Mouse (Mus musculus): ENCODE results near the gene Mmel1. TPM values are rescaled to one million over a fixed set of nuclear protein-coding genes. Genes with fewer than 3 reads are reported as not detected.

Mmel1 gene
- polyA plus RNA-seq, 1 experiment = 0.52 TPM

- Histone ChIP-seq H3K36me3 (ENCODE audit: control insufficient read depth, insufficient read depth) (no peaks in the 10 kb centered on the region), H3K4me2 (ENCODE audit: low read depth) (no peak overlapping the region)
- TF ChIP-seq POLR2AphosphoS2 (IDR thresholded peaks at IDR 0.05; ENCODE audit: insufficient read length, low read depth) = no peak
- TF ChIP-seq TCF12 (IDR thresholded peaks at IDR 0.05; ENCODE audit: insufficient read depth, poor library complexity, severe bottlenecking) = no peak
- no peak for TF ChIP-seq E2F4 (IDR thresholded peaks at IDR 0.05; ENCODE audit: insufficient read depth)
- no peak for TF ChIP-seq MAX (IDR thresholded peaks at IDR 0.05; ENCODE audit: low read depth)
- no peak for TF ChIP-seq POLR2A (IDR thresholded peaks at IDR 0.05; ENCODE audit: insufficient read length, low read depth)
- TF ChIP-seq TCF3 (IDR thresholded peaks at IDR 0.05; ENCODE audit: insufficient read length, low read depth) = no peak
- TF ChIP-seq MYOG (IDR thresholded peaks at IDR 0.05; ENCODE audit: control insufficient read depth in 1 of 3, insufficient read depth in 1 of 3, insufficient read length in 2 of 3, low read depth in 2 of 3) = no peak
- no peak for TF ChIP-seq SRF (IDR thresholded peaks at IDR 0.05; ENCODE audit: control insufficient read depth, insufficient read length, low read depth)
- no peak for TF ChIP-seq MYOD1 (IDR thresholded peaks at IDR 0.05; ENCODE audit: control insufficient read depth in 1 of 3, insufficient read length in 2 of 3, low read depth in 2 of 3)
- no peak for TF ChIP-seq USF1 (IDR thresholded peaks at IDR 0.05; ENCODE audit: low read depth)
- no peak for TF ChIP-seq REST (IDR thresholded peaks at IDR 0.05; ENCODE audit: insufficient read depth, insufficient read length)
- TF ChIP-seq CEBPB (IDR thresholded peaks at IDR 0.05; ENCODE audit: insufficient read depth, poor library complexity, severe bottlenecking) = no peak
Measured at GRCm38 (mm10) chr4:154908490-154908889, 39.1 kb downstream of the Mmel1 start.

GRCm38 (mm10) chr4:154910606-154911522, 41.5 kb downstream of the Mmel1 start:
- no peak overlapping the region for H3K4me2 ChIP-seq (ENCODE audit: low read depth)
- H3K36me3 ChIP-seq (ENCODE audit: control insufficient read depth, insufficient read depth) = no peaks in the 10 kb centered on the region
- no peak overlapping the region for H3K4me3 ChIP-seq

More at GRCm38 (mm10) chr4:154908490-154908889, 39.1 kb downstream of the Mmel1 start:
- peaks cover 28% of the 10 kb centered on the region for H3K27me3 ChIP-seq (ENCODE audit: control insufficient read depth, insufficient read depth, insufficient read length)
- no peak overlapping the region for H3ac ChIP-seq (ENCODE audit: control insufficient read depth, insufficient read length)
- no peaks in the 10 kb centered on the region for H3K79me2 ChIP-seq (ENCODE audit: control insufficient read depth, insufficient read depth)
- H3K4me3 ChIP-seq = no peak overlapping the region

GRCm38 (mm10) chr4:154911644-154912043, 42.3 kb downstream of the Mmel1 start:
- no peak overlapping the region for H3ac ChIP-seq (ENCODE audit: control insufficient read depth, insufficient read length)
- H3K36me3 ChIP-seq (ENCODE audit: control insufficient read depth, insufficient read depth) = no peaks in the 10 kb centered on the region

More at GRCm38 (mm10) chr4:154910606-154911522, 41.5 kb downstream of the Mmel1 start:
- TF ChIP-seq MYOG (IDR thresholded peaks at IDR 0.05; ENCODE audit: control insufficient read depth in 1 of 3, insufficient read depth in 1 of 3, insufficient read length in 2 of 3, low read depth in 2 of 3) (no peak), SRF (IDR thresholded peaks at IDR 0.05; ENCODE audit: control insufficient read depth, insufficient read length, low read depth) (no peak), MYOD1 (IDR thresholded peaks at IDR 0.05; ENCODE audit: control insufficient read depth in 1 of 3, insufficient read length in 2 of 3, low read depth in 2 of 3) (no peak), E2F4 (IDR thresholded peaks at IDR 0.05; ENCODE audit: insufficient read depth) (no peak), REST (IDR thresholded peaks at IDR 0.05; ENCODE audit: insufficient read depth, insufficient read length) (no peak), TCF12 (IDR thresholded peaks at IDR 0.05; ENCODE audit: insufficient read depth, poor library complexity, severe bottlenecking) (no peak), POLR2A (IDR thresholded peaks at IDR 0.05; ENCODE audit: insufficient read length, low read depth) (no peak), CEBPB (IDR thresholded peaks at IDR 0.05; ENCODE audit: insufficient read depth, poor library complexity, severe bottlenecking) (no peak), USF1 (IDR thresholded peaks at IDR 0.05; ENCODE audit: low read depth) (no peak), POLR2AphosphoS2 (IDR thresholded peaks at IDR 0.05; ENCODE audit: insufficient read length, low read depth) (no peak), MAX (IDR thresholded peaks at IDR 0.05; ENCODE audit: low read depth) (no peak), TCF3 (IDR thresholded peaks at IDR 0.05; ENCODE audit: insufficient read length, low read depth) (no peak)
- no peak overlapping the region for H3ac ChIP-seq (ENCODE audit: control insufficient read depth, insufficient read length)
- no peaks in the 10 kb centered on the region for H3K79me2 ChIP-seq (ENCODE audit: control insufficient read depth, insufficient read depth)
- H3K27me3 ChIP-seq (ENCODE audit: control insufficient read depth, insufficient read depth, insufficient read length) = peaks cover 18% of the 10 kb centered on the region

GRCm38 (mm10) chr4:154913845-154914244, 44.5 kb downstream of the Mmel1 start:
- Histone ChIP-seq H3ac (ENCODE audit: control insufficient read depth, insufficient read length) (no peak overlapping the region), H3K36me3 (ENCODE audit: control insufficient read depth, insufficient read depth) (no peaks in the 10 kb centered on the region), H3K27me3 (ENCODE audit: control insufficient read depth, insufficient read depth, insufficient read length) (peaks cover 12% of the 10 kb centered on the region), H3K4me3 (no peak overlapping the region), H3K79me2 (ENCODE audit: control insufficient read depth, insufficient read depth) (no peaks in the 10 kb centered on the region), H3K4me2 (ENCODE audit: low read depth) (no peak overlapping the region)
- TF ChIP-seq POLR2A (IDR thresholded peaks at IDR 0.05; ENCODE audit: insufficient read length, low read depth) = no peak
- TF ChIP-seq MAX (IDR thresholded peaks at IDR 0.05; ENCODE audit: low read depth) = no peak
- no peak for TF ChIP-seq SRF (IDR thresholded peaks at IDR 0.05; ENCODE audit: control insufficient read depth, insufficient read length, low read depth)
- TF ChIP-seq TCF3 (IDR thresholded peaks at IDR 0.05; ENCODE audit: insufficient read length, low read depth) = no peak
- no peak for TF ChIP-seq MYOD1 (IDR thresholded peaks at IDR 0.05; ENCODE audit: control insufficient read depth in 1 of 3, insufficient read length in 2 of 3, low read depth in 2 of 3)
- no peak for TF ChIP-seq USF1 (IDR thresholded peaks at IDR 0.05; ENCODE audit: low read depth)
- no peak for TF ChIP-seq POLR2AphosphoS2 (IDR thresholded peaks at IDR 0.05; ENCODE audit: insufficient read length, low read depth)
- no peak for TF ChIP-seq TCF12 (IDR thresholded peaks at IDR 0.05; ENCODE audit: insufficient read depth, poor library complexity, severe bottlenecking)
- TF ChIP-seq E2F4 (IDR thresholded peaks at IDR 0.05; ENCODE audit: insufficient read depth) = no peak
- TF ChIP-seq CEBPB (IDR thresholded peaks at IDR 0.05; ENCODE audit: insufficient read depth, poor library complexity, severe bottlenecking) = no peak
- no peak for TF ChIP-seq REST (IDR thresholded peaks at IDR 0.05; ENCODE audit: insufficient read depth, insufficient read length)
- no peak for TF ChIP-seq MYOG (IDR thresholded peaks at IDR 0.05; ENCODE audit: control insufficient read depth in 1 of 3, insufficient read depth in 1 of 3, insufficient read length in 2 of 3, low read depth in 2 of 3)

More at GRCm38 (mm10) chr4:154911644-154912043, 42.3 kb downstream of the Mmel1 start:
- peaks cover 18% of the 10 kb centered on the region for H3K27me3 ChIP-seq (ENCODE audit: control insufficient read depth, insufficient read depth, insufficient read length)
- H3K4me2 ChIP-seq (ENCODE audit: low read depth) = no peak overlapping the region
- H3K79me2 ChIP-seq (ENCODE audit: control insufficient read depth, insufficient read depth) = no peaks in the 10 kb centered on the region
- no peak overlapping the region for H3K4me3 ChIP-seq
- TF ChIP-seq USF1 (IDR thresholded peaks at IDR 0.05; ENCODE audit: low read depth) (no peak), POLR2A (IDR thresholded peaks at IDR 0.05; ENCODE audit: insufficient read length, low read depth) (no peak), MYOG (IDR thresholded peaks at IDR 0.05; ENCODE audit: control insufficient read depth in 1 of 3, insufficient read depth in 1 of 3, insufficient read length in 2 of 3, low read depth in 2 of 3) (no peak), MAX (IDR thresholded peaks at IDR 0.05; ENCODE audit: low read depth) (no peak), MYOD1 (IDR thresholded peaks at IDR 0.05; ENCODE audit: control insufficient read depth in 1 of 3, insufficient read length in 2 of 3, low read depth in 2 of 3) (no peak), TCF3 (IDR thresholded peaks at IDR 0.05; ENCODE audit: insufficient read length, low read depth) (no peak), CEBPB (IDR thresholded peaks at IDR 0.05; ENCODE audit: insufficient read depth, poor library complexity, severe bottlenecking) (no peak), E2F4 (IDR thresholded peaks at IDR 0.05; ENCODE audit: insufficient read depth) (no peak), REST (IDR thresholded peaks at IDR 0.05; ENCODE audit: insufficient read depth, insufficient read length) (no peak), TCF12 (IDR thresholded peaks at IDR 0.05; ENCODE audit: insufficient read depth, poor library complexity, severe bottlenecking) (no peak), POLR2AphosphoS2 (IDR thresholded peaks at IDR 0.05; ENCODE audit: insufficient read length, low read depth) (no peak), SRF (IDR thresholded peaks at IDR 0.05; ENCODE audit: control insufficient read depth, insufficient read length, low read depth) (no peak)
